Mouse (Mus musculus): ENCODE results near the gene Nav3. TPM values are rescaled to one million over a fixed set of nuclear protein-coding genes. Genes with fewer than 3 reads are reported as not detected.
A peak's percentile ranks its signal among the peaks of the same experiment; 100 is the strongest.
"Not testable (repeated sequence)": the region's sequence is repeated elsewhere in the genome, so short reads cannot be mapped to it uniquely, and the experiment has no call there.

The Nav3 gene
- total RNA-seq, 2 experiments from 2014 or later = 179 to 200 TPM

DNA sequence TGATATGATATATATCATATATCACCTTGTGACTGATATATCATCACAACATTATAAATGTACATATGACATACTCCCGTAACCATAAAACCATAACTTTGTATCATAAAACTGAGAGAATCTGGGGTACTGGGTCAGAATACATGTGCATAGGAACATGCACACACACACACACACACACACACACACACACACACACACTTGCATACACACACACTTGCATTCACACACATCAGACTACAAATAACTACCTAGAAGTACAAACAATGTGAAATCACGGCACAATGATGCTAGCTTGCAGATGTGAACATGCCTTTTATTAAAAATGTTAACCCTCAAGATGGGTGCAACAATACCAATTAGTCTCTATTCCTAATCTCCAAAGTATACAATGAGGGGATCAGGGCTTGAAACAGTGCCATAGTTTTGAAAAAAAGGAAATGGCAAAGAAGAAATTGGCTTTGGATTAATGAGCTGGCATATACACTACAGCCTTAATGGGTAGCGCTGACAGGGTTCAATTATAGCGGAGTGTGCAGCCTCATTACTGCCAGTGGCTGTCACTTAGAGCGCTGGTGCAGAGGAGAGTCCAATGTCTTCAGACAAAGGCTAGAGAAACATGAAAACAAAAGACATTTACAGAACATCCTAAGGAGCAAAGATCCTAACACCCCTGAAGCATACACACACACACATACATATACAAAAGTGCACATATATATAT is 72.3 kb downstream of the Nav3 start:
- DNase-seq (ENCODE audit: low spot score in 2 of 2) = not testable (repeated sequence)

DNA sequence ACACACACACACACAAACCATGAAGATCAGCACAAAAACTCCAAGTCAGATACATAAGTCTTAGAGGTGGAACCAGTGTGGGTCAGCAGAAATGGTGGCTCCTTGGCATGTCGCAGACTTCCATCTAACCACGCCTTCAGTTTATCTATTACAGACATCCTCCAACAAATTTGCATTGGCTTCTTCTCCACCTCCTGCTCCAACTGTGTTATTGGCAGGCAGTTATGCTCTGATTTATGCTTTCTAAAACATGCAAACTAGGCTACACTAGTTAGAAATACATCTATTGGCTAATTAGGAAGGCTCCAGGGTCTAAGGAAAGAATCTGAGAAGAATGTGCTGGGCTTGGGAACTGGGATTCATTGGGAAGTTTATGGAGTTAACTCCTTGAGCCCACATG is 75.2 kb downstream of the Nav3 start:
- peak in 1 of 2 experiments; percentile 42 for DNase-seq (ENCODE audit: low spot score in 2 of 2)

DNA sequence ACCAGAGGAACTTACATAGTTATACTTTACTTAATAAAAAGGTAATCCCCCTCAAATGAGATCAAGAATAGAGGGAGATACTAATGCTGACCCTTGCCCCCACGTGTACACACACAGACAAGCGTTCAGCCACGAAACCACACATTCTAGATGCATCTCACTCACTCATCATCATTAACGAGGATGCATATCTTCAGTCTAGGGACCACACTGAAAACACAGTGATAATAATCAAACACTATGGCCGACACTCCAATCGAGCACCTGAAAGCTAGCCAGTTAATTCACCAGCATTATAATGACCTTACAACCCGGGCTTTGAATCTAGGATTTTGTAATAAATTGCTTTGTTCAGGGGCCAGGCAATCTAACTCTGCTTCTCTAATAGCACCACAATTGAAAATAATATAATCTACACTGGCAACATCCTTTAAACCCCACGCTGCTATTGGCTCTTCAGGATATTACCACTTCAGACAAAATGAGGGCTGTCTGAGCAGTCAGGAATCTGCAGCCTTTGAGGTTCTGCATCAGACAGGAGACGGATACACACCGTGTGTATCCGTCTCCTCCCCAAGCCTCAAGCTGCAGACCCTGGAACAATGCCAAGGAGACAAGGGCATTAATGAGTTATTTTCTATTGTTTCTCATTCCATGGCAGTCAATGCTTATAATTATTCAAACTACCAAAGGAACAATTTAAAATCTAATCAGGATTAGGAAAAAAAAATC is 83.1 kb downstream of the Nav3 start:
- no peak for DNase-seq (ENCODE audit: low spot score in 2 of 2)

DNA sequence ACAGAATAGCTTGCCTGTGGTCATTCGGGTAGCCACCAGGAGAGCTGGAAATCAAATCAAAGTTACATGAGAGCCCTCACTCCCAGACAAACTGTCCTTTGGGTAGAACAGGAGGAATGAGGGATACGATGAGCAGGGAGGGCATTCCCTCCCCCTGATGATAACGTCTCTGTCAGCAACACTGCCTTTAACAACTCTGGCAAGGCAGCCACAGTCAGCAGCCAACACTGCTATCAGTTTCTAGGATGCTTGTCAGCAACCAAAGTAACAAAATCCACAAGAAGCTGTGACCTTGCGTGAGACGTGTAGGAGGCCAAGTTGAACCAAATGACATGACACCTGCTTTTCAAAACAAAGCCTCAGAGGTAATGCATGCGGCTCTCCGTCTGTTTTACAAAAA is 103.9 kb downstream of the Nav3 start:
- DNase-seq (ENCODE audit: low spot score in 2 of 2) = peak in 1 of 2 experiments; percentile 15

DNA sequence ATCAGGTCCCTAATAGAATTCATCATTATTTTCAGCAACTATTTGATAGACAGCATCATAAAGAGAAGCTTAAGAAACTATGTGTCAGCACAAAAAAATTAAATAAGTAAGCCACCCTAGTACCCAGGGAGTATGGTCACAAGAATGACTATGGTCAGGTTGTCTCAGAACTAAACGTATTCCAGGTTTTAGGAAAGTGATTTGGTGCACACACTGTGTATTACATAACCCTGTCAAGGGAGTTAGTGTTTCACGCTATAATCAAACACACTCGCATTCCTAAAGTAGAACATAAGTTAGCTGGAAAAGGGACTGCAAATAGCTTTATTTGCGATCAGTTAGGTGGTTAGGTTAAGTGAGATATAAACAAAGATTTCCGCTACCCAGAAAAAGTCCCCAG is 126.0 kb downstream of the Nav3 start:
- DNase-seq (ENCODE audit: low spot score in 2 of 2) = no peak

DNA sequence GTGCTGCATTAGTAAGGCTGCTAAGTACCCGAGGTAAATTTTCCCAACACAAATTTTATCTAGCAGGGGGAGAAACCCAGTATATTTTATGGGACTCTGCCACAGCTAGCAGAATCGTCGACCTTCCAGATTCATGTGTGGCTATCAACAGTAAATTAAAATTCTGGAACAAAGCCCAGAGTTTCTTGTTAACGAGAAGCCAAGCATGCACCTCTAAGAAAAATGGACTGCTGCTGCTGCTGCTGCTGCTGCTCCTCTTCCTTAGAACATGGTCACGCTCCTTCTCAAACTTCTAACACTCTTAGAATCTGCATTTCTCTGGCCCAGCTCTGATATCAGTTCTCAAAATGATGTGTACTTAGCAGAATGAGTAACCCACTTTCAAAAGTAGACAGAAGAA is 126.4 kb downstream of the Nav3 start:
- no peak for DNase-seq (ENCODE audit: low spot score in 2 of 2)

DNA sequence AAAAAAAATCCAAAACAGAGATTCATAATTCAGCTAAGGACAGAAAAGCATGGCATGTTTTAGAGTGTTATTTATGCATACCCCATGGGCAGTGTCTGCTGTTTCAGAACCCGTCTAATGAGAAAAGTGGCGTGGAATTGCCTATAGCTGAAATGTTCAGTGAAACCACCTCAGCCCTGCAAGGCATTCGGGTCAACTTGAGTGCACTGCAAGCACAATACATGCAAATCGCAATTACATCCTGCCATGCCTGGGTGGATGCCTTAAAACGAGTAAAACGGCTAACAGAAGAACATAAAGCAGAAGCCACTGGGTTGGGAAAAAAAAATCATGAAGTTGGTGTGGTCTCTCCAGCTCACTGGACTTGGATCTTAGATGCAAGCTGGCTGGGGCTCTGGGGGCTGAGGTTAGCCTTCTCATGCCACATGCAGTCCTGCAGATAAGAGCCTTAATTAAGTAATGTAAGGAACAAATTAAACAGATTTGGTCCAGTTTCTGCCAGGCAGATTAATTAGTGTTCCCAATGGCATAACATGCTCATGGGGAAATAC is 133.8 kb downstream of the Nav3 start:
- DNase-seq (ENCODE audit: low spot score in 2 of 2) = no peak

DNA sequence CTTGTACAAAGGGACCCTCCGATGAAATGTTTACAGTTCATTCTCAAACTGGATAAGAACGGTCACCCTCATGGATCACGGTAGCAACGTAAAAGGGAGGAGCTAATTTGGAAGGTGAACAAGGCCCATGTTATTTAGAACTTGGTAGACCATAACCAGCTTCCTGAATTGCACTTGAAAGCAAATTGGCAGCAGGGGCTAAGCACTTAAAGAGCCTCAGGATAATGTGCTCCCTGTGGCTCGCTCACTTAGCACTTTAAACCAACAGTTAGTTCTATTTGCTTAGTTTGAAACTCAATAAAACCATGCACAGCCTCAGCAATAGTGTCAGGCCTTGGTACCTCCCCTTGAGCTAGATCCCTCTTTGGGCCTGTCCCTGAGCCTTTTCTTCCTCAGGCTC is 138.7 kb downstream of the Nav3 start:
- no peak for DNase-seq (ENCODE audit: low spot score in 2 of 2)

DNA sequence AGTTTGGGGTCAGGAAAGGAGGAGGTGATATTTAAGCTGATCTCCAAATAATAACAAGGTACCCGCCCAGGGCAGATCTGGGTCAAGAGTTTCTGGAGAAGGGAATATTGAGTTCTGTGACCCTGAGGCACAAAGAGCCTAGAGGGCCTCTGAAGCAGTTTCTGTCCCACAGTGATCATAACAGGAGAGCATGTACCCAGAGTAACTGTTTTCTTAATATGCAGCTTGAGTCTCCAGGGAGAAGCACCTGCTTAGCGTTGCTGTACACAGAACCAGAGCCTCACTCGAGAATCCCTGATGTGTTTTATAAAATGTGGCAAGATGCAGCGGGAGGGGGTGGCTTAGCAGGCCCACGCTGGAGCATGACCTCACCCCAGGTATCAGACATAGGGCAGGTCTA is 141.5 kb downstream of the Nav3 start:
- DNase-seq (ENCODE audit: low spot score in 2 of 2) = no peak

DNA sequence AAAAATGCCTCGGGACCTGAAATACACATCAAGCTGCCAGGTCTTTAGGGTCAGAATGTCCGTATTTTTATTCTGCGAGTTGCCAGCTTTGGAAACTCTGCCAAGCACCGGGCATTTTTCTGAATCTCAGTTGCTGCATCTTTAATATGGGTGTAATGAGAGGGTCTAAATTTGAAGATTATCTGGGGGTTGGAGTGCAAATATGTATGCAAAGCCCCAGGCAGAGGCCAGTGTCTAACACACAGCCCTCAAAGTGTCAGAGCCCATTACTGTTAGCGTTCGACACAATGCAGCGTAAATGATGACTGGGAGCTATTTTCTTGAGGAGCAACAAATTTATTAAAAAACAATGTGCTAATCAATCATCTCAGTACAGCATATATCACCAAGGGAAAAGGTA is 142.0 kb downstream of the Nav3 start:
- DNase-seq (ENCODE audit: low spot score in 2 of 2) = no peak

DNA sequence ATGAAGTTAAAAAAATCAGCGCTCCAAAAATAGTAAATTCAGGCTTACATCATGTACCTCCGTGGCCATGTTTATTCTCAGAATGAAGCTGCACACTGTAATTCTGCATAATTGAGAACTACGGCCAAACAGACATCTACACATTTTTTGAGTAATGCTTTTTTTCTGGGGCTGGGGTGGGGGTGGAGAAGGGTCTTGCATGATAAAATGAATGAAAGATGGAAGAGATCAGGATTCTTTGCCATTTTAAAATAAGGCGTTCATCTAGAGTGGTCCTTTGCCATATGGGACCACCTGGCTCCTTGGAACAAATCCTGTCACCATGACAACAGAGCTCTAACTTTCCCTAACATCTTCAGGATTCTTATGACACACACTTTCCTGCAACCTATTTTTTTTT is 146.5 kb downstream of the Nav3 start:
- DNase-seq (ENCODE audit: low spot score in 2 of 2) = peak; percentile 17 to 41

DNA sequence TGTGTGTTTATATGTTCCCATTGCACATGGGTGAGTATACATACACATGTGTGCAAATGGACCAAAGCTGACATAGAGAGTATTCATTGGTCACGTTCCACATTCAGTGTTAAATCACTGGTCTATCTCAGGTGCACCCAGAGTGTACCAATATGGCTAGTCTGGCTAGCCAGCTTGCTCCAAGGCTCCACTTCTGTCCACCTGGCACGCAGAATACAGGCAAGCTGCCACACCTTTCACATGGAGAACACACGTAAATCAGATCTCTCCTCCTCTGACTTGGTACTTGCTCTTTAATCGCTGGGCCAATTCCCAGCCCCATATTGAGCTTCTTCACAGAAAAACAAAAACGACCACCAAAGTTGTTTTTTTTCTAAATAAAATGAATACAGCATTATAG is 150.4 kb downstream of the Nav3 start:
- no peak for DNase-seq (ENCODE audit: low spot score in 2 of 2)

DNA sequence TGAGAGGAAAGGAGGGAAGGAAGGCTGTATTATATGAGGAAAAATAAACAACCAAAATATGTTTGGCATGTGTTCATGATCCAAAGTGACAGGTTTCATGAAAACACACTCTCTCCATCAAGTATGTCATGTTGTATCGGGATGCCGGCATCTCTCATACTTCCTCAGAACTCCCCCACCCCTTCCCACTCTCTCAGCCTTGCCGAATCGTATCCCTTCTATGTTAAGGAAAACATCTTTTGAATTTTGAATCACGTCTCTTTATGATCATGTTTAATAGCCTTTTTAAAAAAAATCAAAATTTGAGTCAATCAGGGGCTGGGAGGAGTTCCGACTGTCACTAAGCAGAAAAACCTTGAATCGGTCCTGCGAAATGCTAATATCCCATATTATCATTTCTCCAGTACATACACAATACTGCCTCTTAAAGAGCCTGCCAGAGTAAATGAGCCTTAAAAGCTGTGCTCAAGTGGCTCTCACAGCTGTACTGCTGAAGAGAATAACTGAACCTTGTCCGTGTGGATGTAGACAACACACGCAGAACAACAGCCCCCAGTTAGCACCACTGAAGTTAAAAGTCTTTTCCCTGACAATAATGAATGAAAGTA is 165.9 kb downstream of the Nav3 start:
- no peak for DNase-seq (ENCODE audit: low spot score in 2 of 2)

DNA sequence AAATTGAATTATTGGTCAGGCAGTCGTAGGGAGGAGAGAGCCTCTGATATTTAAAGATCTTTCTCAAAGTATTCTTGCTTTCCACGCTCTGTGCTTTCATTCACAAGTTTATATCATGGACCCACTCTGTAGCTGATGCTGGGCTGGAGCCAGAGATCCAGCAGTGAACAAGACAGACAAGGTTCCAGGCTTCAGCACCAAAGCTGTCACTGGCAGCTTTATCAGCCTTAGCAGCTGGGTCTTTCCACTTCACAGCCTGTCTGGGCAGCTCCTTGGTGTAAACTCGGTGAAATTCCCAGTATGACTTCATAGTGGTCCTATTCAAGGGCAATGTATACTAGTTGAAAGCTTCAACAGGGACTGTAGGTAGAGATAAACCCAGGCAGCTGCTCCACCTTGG is 172.1 kb downstream of the Nav3 start:
- no peak for DNase-seq (ENCODE audit: low spot score in 2 of 2)

DNA sequence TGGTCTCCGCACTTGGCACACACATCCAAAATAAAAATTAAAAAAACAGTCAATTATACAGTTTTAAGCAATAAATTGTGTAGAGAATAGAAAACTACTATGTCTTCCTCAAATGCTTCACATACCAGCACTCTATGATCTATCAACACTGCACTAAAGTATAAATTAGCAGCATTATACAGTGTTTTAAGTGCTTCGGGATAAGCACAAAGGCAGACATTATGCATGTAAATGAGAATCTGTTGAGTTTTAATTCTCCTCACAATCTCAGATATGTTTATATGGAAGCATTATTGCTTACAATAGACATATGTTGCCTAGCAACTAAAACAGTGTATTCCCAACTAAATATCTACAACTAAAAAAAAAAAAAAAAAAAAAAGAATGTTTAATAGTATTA is 183.2 kb downstream of the Nav3 start:
- DNase-seq (ENCODE audit: low spot score in 2 of 2) = no peak

DNA sequence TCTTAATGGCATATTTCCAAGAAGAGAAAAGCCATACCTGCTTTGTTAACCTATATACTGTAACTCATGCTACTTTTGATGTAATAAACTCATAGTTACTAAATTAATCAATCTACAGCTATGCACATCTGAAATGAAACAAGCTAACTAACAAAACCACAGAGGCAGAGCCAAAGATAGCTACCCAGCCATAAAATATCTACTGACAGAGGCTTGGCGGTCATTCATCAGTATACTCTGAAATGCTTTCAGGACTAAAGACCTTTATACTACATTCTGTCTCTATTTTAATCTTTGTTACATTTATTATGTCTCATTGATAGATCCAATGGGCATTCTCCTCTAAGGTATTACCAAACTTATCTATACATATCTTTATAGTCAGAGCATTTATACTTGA is 185.4 kb downstream of the Nav3 start:
- DNase-seq (ENCODE audit: low spot score in 2 of 2) = no peak

DNA sequence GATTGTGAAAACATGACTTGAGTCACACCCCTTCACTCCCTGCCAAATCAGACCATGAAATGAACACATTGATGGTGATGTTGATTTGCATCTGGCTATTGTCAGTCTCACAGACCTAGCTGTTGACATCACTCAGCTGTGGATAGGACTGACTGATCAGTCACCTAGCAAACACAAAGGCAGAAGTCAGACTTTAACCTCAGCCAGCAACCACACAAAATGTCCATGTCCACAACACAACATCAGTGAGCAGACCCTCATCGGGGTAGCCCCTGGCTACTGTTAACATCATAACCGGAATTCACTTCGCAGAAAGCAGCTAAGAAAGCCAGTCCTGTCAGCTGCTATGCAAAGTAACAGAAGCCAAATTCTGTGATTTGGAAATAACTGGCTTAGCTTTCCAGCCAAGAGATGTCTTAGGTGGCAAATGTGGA is 213.9 kb downstream of the Nav3 start:
- DNase-seq (ENCODE audit: low spot score in 2 of 2) = no peak

DNA sequence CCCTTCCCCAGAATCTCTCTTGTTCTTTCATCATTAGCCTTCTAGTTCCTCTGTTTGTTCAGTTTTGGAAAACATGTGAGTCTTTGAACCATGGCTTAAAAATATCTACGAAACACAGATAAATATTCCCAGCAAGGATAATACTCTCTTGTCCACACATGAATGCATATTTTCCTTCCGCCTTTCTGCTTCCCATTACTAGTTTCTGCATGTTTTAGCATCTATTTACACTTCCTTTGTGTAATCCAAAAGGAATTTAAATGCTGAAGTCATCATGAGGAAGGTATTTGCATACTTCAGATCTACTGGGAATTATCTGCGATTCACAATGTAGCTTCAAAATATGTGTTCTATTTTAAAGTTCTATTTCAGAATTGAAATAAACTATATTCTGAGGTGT is 215.3 kb downstream of the Nav3 start:
- DNase-seq (ENCODE audit: low spot score in 2 of 2) = no peak

DNA sequence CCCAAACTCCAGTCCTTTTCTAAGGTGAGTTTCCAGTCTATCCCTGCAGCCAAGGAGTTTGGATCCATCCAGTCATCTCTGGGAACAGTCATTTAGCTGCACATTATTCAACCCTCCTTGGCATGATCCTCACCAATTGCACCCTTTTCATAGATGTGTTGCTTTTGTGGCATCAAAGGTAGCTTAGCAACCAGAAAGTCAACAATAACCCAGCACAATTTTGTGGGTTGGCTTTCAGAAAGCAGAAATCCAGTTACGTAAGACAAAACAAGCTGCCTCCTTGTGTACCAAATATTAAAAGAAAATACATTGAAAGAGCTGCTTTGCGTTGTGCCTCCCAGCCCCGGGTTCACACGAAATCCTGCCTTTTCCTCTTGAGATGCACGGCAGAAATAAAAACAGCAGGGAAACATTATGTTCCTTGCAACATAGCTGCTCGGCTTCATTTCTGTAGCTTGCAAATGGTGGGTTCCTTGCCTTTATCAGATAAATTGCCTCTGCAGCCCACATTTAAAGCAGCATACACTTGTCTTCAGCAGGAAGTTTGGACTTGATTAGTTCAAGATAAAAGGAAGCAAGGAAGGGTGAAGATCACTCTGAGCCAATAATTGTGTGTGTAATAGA is 222.6 kb downstream of the Nav3 start:
- DNase-seq (ENCODE audit: low spot score in 2 of 2) = peak; percentile 23 to 57

DNA sequence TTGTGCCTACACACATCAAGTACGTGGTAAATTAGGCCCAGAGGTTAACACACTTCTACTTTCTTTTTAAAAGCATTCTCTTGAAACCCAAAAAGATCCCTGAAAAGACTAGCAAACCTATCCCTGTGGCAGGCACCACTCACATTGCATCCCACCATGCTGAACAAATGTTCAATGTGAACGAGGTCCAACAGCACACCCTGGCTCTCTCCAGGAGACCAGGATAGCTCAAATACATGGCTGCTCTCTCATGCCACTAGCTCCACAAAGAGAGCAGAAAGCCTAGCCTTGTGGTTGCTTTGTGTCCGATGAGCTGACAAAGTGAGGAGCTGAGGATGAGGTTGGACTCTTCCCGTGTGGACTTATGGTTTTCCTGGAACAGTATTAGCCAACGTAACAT is 249.6 kb downstream of the Nav3 start:
- no peak for DNase-seq (ENCODE audit: low spot score in 2 of 2)

DNA sequence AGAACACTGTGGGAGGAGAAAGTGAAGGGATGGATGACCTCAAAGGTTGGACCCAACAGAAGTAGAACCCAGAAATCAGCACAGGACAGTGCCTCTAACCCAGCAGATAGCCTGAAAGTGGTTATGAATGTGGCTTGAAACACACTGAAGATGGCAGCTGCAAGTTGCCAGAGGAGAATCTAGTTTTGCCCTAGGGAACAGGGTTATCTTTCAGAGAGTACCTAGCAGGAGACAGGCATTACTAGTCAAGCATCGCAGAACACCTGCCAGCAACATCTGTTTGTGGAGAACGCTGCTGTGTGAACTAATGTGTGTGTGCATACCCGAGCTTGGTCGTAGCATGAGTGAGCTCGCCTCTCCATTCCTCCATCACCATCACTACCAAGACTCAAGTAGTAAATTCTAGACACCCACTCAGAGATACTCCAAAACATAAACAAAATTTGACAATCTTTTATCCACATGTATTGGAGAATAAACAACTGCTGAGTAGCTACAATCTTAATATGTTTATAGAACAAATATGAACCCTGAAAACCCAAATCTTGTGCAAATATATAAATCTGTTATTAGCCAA is 251.8 kb downstream of the Nav3 start:
- DNase-seq (ENCODE audit: low spot score in 2 of 2) = no peak
